Mouse (Mus musculus) frontal cortex, postnatal 14 days (tissue): ENCODE measurements around the gene Smg9.

Experiments used
- DNase-seq, 2 experiments: peaks; one replicate each; pipeline ENCODE4 v3.0.0; 2022; ENCODE audit warnings: low spot score in 2 of 2

Gene Smg9

DNA sequence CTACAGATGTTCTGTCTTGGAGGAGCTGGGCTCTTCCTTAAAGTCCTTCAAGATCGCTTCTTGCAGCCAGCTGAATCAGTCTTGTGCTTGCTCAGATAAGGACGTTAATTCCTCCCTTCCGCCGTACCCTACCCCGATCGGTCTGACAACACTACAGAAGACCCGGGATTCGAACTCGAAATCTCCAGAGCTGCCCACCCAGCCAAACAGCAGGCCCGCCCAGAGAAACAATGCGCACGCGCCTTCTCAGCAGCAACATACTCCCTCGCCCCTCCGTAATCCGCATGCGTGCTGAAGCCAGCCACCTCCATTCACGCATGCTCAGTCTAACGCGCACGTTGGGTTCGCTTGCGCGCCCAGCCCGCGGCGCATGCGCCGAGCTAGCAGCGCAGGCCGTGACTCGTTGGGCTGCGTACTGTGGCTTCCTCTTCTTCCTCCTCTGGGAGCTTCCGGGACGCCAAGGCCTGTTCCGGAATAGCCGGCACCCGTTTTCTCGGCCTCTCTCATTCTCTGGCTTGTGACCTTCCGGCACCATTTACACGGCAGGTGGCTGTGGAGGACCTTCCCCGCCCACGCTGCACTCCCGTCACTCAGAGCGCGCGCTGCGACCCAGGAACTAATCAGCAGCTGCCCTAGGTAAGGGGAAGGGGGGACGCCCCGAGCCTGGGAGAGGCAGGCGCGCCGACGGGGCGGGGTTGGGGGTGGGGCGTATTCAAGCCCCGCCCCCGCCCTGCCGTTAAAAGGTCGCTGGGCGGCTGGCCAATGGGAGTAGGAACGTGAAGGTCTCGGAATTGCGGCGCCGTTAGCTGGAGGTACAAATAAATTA lies at the start of gene Smg9:
TSS of gene Smg9 (plus strand) at position 364 of the 826 bp plus-strand sequence.
- peak; percentile 93 to 95 for DNase-seq

DNA sequence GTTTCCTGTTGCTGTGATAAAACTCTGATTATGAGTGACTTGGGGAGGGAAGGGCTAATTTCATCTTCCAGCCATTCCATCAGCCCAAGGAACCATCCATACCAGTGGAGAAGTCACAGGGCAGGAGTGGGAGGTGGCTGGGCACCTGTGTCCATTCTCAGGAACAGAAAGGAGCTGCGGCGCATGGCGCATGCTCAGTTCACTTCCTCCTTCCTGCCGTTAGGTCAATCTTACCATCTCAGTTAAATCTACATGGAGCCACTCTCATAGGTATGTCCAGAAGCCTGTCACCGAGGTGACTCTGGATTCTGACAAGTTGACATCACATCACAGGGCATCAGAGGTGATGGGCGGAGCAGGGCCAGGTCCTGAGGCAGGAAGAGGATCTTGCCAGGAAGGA lies 43.8 kb upstream of the Smg9 start:
- DNase-seq: no peak

DNA sequence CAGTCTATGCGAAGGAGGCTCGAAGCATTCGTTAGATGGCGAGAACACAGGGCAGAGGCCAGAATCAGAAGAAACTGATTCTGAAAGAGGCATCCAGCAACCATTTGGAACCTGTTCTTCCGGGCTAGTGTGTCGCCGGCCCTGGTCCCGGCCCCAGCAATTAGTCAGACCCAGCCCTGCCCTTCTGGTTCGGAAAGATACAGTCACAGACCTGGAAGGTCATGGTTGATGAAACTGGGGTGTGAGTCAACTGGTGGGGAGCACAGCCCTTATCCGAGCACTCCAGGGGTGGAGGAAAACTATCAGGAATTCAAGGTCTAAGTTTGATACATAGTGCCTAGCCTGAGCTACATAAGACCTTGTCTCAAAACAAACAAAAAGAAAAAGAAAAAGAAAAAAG lies 43.3 kb upstream of the Smg9 start:
- DNase-seq: no peak

DNA sequence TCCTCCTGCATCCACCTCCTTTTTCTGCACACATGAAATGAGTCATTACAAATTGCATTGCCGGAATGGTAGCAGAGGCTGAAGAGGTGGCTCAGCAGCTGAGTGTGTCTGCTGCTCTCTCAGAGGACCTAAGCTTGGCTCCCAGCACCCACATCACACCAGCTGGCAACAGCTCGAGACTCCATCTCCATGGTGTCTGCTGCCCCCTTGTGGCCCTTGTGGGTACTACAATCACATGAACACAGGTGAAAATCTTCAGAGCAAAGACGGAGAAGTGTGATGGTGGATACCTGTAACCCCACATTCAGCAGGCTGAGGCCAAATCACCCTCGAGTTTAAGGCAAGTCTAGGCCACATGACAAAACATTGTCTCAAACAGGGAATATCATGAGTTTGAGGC lies 41.5 kb upstream of the Smg9 start:
- DNase-seq: no peak

DNA sequence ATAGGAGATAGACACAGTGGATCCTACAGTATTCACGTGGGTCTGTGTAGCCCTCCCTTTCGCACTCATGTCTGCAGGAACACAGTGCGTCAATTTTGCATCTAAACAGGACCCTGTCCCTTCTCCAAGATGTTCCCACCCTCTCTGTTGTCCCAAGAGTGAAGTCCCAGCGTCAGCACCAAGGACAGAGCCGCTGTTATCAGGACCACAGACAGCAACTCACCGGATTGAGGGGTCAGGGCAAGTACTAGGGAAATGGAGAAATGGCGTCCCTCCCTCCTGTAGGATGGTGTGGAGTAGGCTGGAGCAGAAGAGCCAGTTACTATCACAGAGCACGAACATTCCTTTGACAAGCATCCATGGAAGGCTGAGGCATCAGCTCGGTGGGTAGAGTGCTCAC lies 40.1 kb upstream of the Smg9 start:
- no peak for DNase-seq

DNA sequence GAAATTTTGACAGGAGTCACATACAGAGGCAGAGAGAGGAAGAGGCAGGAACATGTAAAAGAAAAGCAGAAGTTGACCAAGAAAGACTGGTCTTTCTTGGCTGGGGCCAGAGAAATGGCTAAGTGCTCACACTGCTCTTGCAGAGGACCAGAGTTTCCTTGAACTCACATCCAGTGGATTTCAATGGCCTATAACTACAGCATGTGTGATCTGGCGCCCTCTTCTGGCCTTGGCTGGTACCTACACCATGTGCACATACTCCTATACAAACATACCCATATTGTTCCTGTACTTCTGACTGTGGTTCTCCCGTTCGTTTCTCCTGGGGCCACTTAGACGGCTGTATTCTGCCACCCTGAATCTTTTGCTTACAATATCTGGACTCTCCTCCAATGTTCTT lies 38.4 kb upstream of the Smg9 start:
- DNase-seq: no peak

DNA sequence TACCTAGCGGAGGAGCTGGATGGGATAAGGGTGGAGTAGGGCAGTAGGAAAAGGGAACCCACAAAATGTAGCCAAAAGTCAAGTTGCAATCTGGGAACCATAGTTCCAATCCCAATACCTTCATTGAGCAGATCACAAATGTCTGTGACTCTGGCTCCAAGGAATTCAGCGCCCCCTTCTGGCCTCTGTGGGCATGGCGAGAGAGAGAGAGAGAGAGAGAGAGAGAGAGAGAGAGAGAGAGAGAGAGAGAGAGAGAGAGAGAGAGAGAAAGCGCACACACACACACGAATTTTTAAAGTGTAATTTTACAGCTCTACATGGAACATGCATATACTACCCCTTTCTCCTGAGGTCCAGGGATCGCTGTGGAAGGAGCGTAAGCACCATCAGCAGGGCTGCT lies 36.2 kb upstream of the Smg9 start:
- no peak for DNase-seq

DNA sequence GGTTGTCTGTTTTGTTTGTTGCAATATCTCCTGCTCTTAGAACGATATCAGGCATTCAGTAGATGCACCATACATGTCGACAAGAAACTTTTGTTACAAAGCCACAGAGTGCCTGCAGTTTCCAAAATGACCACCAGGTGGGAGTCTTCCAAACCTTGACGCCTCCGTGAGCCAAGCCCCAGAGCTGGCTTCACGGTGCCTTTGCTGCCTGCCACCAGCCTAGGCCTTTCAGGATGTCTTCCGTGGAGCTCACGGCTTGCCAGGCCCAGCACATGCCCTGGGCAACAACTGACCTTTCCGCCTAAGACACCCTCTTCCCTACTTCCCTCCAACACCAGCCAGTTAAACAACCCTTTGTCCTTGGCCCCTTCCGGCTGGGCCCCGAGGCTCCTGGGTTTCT lies 34.6 kb upstream of the Smg9 start:
- DNase-seq: peak; percentile 65 to 89

DNA sequence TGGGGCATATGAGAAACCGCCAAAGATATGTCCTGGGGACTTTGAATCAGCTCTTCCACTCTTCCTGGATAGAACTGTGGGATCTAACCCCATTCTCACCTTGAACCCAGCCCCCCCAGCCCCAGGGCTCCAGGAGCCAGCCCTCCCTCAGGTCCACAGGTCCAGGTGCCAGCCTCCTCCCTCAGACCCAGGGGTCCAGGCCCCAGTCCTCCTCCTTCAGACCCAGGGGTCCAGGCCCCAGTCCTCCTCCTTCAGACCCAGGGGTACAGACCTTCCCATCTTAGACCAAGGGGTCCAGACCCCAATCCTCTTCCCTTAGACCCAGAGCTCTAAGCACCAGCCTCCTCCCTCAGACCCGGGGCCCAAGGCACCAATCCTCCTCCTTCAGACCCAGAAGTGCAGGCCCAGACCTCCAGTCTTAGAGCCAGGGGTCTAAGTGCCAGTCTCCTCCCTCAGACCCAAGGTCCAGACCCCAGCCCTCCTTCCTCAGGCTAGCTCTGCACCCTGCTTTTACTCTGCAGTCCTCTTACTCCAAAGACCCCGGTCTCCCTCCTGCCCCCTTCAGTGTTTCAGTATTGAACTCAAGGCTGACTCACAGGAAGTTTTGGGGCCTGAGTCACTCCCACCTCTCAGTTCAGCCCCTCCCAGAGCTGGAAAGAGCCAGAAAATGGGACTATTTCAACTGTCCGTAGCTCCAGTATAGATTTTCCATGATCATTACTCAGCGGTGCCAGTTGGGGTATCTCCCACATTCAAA lies 34.0 kb upstream of the Smg9 start:
- no peak for DNase-seq

DNA sequence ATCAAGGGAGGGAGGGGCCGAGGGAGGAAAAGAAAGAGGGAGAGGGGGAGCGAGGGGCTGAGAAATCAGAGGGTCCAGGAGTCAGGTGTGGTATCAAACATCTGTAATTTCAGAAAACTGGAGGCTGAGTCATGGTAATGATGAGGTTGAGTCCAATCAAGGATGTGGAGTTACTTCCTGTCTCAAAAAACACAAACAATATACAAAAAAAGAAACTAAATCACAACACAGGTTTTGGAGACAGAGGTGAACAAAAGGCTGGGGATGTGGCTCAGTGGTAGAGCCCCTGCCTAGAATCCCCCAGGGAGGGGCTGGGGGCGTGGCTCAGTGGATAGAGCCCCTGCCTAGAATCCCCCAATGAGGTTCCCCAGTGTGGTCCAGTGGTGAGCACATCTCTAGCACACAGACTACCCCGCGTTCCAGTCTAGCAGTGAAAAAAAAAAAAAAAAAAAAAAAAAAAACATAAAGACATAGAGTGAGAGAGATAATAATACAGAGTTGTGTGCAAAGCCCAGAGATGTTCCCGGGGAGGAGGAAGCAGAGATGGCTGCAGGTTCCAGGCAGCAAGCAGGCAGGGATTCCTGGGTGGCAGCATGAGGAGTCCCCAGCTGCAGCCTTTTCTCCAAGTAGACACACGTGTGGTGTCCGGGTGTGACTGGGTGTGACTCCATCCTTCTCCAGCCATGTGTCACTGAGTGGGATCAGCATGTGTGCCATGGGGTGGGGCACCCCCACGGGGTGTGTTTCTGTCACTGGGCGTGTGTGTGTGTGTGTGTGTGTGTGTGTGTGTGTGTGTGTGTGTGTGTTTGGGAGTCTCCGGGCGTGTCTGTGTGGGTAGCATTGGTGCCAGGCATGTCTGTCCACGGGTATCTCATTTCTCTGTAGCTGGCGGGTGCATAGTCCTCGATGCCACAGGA lies 32.4 kb upstream of the Smg9 start:
- DNase-seq: no peak

DNA sequence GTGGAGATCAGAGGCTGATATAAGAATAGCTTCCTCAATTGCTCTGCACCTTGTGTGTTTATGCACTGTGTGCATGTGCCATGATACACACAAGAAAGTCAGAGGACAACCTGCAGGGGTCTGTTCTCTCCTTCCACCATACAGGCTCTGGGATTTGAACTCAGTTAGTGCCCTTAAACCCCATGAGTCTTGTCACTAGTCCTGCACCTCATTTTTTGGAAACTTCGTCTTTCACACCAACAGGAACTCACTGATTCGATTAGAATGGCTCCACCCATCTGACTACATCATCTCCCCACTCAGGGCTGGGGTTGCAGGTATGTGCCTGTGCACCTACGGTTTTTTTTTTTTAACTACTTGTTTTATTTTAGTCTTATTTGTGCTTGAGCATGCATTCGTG lies 31.2 kb upstream of the Smg9 start:
- no peak for DNase-seq

DNA sequence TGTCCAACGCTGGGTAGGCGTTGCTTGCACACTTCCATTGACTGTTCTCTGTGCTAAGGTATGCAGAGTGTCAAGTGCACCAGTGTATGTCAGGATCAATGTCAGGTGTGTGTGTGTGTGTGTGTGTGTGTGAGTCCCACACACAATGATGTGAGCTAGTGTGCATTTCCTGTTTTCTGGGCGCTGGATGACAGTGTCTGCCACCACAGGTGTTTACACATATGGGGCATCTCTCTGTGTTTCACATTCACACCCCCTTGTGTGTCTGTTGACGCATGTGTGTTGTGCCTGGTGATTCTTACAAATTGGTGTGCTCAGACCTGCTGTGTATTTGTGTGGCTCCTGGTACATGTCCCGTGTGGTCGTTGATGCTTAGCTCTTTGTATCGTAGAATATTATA lies 30.5 kb upstream of the Smg9 start:
- DNase-seq: no peak

DNA sequence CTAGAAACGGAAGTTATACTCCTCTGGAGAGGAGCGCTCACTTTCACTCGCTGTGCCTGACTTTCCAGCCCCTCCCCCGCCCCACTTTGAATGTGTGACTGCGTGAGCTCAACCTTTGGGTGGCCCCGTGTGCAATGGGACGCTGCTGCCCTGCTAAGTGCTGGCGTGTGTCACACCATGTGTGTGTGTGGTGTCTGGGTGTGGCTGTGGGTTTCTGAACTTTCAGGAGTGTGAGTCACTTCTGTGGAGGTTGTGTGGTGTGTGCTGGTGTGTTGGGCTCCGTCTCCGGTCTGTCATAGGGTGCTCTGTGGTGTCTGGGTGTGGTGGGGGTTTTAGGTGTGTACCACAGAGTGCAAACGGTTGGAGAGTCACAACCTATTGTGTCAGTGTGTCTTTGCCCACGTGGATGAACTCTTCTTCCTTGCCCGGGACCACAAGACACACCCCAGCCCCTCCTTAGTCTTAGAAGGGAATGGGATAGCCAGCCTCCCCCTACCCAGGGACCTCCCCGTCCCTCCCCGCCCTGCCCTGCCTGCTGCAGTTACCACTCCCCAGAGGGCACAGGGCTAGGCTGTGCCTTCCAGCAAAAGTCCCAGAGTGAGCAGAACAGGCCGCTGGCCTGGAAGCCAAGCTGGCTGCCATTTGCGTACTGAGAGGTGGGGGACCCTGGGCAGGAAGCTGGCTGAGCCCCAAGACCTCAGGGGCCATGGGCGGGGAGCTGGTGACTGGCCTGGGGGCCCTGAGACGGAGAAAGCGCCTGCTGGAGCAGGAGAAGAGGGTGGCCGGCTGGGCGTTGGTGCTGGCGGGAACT lies 29.5 kb upstream of the Smg9 start, which contains the start of gene Kcnn4:
TSS of gene Kcnn4 (plus strand) at position 533 of the 811 bp plus-strand sequence.
- DNase-seq: no peak

DNA sequence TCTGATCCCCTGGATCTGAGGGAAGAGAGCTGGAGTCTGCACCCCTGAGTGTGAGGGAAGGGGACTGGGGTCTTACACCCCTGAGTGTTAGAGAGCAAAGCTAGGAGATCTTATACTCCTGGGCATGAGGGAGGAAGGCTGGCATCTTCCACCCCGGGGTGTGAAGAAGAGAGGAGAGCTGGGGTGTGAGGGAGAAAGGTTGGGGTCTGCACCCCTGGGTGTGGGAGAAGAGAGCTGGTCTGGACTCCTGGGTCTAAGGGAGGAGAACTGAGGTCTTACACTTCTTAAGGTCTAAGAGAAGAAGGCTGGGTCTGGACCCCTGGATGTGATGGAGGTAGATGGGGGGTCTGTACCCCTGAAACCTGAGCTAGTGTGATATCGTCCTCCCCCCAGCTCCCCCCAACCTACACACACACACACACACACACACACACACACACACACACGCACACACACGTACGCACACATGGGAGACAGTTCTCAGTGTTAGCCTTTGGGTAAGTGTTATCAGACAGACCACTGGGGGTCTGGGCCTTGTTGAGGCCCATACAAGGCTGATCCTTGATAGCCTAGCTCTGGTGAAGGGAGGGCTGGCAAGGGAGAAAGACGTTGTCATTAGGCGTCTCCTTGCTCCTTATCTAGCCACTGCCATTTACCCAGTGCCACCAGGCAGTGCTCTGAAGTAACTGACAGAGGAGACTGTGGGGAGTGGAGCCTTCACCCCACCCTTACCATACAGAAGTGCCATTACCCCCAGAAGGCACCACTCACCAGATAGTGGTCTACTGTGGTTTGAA lies 28.2 kb upstream of the Smg9 start:
- DNase-seq: no peak

DNA sequence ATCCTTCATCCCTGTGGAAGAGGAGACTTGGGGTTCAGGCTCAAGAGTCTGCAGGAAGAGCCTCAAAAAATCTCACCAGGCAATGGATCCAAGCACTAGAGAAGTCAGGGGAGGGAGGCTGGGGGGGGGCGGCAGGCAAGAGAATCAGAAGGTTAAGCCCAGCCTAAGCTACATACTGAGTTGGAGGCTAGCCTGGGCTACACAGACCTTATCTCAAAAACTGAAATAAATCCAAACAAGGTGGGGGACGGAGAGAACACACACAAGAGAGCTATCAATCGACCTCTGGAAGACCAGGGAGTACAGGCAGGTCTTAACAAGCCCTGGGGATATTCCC lies 27.6 kb upstream of the Smg9 start:
- no peak for DNase-seq

DNA sequence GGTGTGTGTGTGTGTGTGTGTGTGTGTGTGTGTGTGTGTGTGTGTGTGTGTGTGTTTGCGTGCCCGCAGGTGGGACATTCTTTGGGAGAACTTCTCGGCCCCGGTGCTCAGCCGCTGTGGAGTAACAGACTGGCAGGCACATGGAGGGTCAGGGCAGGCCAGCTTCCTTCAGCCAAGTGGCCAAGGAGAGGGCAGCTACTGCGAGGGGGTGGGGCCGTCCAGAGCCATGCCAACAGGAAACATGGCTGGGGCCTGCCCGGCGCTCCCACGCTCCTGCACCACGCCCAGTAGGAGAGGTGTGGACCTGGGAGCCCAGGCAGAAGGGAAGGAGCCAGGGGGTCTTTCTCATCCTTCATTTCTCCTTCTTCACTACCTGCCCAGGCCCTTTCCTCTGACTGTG lies 27.1 kb upstream of the Smg9 start:
- DNase-seq: no peak

DNA sequence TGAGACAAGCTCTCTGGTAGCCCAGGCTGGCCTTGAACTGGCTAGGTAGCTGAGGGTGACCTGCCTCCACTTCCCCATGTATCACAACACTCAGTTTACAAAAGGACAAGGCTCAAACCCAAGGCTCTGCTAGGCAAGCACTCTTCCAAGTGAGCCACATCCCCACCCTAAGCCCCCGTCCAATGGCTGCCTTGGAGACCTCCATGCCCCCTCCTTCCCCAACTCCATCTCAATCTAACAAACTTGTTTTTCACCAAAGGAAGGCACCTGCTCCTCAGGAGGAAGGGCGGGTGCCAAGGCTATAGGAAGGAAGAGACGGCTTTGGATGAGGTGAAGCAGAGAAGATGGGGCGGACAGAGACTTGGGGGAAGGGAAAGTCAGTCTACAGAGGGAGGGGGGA lies 26.6 kb upstream of the Smg9 start:
- DNase-seq: no peak

DNA sequence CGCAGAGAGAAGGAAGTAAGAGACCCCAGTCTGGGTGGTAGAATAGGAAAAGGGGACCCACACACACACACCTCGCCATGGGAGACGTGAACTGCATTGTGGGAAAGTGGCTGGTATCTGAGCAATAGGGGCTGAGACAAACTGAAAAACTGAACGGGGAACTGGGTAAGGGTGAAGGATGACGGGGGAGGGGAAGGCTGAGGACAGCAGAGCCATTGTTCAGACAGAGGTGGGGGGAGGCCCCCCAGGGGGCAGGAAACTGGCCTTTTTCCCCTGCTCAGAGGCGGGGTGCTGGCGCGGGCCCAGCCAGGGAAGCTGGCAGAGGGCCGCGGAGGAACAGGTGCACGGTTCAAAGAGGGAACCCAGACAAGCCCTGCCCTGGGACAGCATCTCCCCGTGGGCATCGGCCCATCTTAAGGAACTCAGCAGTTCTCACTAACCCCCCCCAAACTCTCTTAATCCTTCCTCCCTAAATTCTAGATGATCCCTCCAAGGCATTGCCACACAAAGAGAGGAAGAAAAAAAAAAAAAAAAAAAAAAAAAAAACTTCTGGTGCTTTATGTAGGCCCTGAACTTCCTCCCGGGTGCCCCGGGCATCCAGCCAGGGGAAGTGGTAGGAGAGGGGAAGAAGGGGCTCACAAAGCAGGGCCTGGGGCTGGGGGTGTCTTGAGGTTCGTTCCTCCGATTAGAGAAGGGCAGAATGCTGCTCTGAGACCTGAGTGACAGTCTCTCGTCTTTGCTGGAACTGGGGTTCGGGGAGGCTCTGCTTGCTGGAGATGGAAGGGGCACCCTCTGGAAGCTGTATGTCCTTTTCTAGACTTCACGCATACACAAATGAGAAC lies 25.7 kb upstream of the Smg9 start:
- peak; percentile 27 to 48 for DNase-seq

DNA sequence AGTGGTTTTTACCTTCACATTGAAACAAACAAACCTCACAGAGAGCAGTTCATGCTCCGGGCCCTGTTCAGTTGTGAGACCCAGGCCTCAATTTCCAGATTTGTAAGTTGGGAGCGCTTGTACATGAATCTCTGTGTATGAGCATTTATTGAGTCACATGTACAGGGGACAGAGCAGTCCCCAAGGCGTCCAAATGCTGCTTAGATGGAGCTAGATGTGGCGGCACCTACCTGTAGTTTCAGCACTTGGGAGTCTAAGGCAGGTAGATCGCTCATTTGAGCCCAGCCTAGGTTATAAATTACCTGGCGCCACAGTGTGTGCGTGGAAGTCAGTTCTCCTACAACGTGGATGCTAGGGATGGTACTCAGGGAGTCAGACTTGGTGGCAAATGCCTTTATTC lies 23.0 kb upstream of the Smg9 start:
- no peak for DNase-seq
